Mouse (Mus musculus) CH12.LX (cell line): ENCODE results near the gene Elp6. TPM values are rescaled to one million over a fixed set of nuclear protein-coding genes. Genes with fewer than 3 reads are reported as not detected.

Experiments
- DNase-seq: peaks from one replicate; pipeline ENCODE4 v3.0.0-alpha.2; 2013; ENCODE audit errors: extremely low read depth
- H3K27ac ChIP-seq: 2 replicates; pipeline ENCODE4 v1.5.1; 2012; ENCODE audit warnings: low read depth, mild to moderate bottlenecking, control low read depth, moderate library complexity; ENCODE audit not compliant: insufficient read depth
- H3K27me3 ChIP-seq: replicated peaks from 2 replicates; pipeline ENCODE3; 2012; ENCODE audit warnings: inconsistent platforms
- H3K36me3 ChIP-seq, 2 experiments: replicated peaks in 1 of 2; 2 replicates each; pipeline versions ENCODE3 to v1.6.1; 2012; ENCODE audit warnings: inconsistent platforms in 1 of 2, low read length in 1 of 2, mild to moderate bottlenecking in 1 of 2, mixed read lengths in 1 of 2, moderate library complexity in 1 of 2; ENCODE audit not compliant: control insufficient read depth in 1 of 2, insufficient read depth in 1 of 2
- H3K4me1 ChIP-seq, 2 experiments: 2 replicates each; pipeline ENCODE4 v1.6.1; 2012; ENCODE audit warnings: inconsistent platforms in 1 of 2, moderate library complexity in 1 of 2; ENCODE audit not compliant: insufficient read depth in 2 of 2, control insufficient read depth in 1 of 2
- H3K4me2 ChIP-seq: 2 replicates; pipeline ENCODE4 v1.6.1; 2012; ENCODE audit warnings: low read depth, mild to moderate bottlenecking, control low read depth; ENCODE audit not compliant: poor library complexity, insufficient read depth, severe bottlenecking
- H3K4me3 ChIP-seq, 3 experiments: fragments of 150-350 bp in 1 of 3; sonication (generic) in 1 of 3; replicated peaks in 1 of 3; 2 replicates each; pipeline versions ENCODE3 to v1.5.1; 2011 to 2012; ENCODE audit warnings: low read depth in 2 of 3, low read length in 2 of 3, mild to moderate bottlenecking in 2 of 3, moderate library complexity in 2 of 3, control low read depth in 1 of 3, improper control_type of control experiment in 1 of 3, inconsistent platforms in 1 of 3, mixed read lengths in 1 of 3; ENCODE audit not compliant: poor library complexity in 1 of 3
- H3K79me2 ChIP-seq: replicated peaks from 2 replicates; pipeline ENCODE4 v1.6.1; 2012; ENCODE audit warnings: mild to moderate bottlenecking, moderate library complexity; ENCODE audit not compliant: control insufficient read depth, poor library complexity, insufficient read depth, severe bottlenecking; ENCODE audit errors: extremely low read depth
- H3K9ac ChIP-seq: 2 replicates; pipeline ENCODE4 v1.6.1; 2012; ENCODE audit warnings: low read depth, mild to moderate bottlenecking, control low read depth, moderate library complexity; ENCODE audit not compliant: insufficient read depth
- H3K9me3 ChIP-seq: replicated peaks from 2 replicates; pipeline ENCODE3; 2012; ENCODE audit warnings: low read length, inconsistent platforms, mixed read lengths
- BHLHE40 ChIP-seq: IDR thresholded peaks from 2 replicates; pipeline ENCODE4 v1.6.1; 2011; ENCODE audit warnings: mild to moderate bottlenecking, low read depth, low read length, improper control_type of control experiment
- CHD1 ChIP-seq: IDR thresholded peaks from 2 replicates; pipeline ENCODE4 v1.6.1; 2012; ENCODE audit warnings: low read depth, low read length, improper control_type of control experiment, inconsistent platforms
- E2F4 ChIP-seq: IDR thresholded peaks from 2 replicates; pipeline ENCODE4 v1.6.1; 2011; ENCODE audit warnings: low read depth, low read length, improper control_type of control experiment; ENCODE audit not compliant: insufficient replicate concordance
- EP300 ChIP-seq: IDR thresholded peaks from 2 replicates; pipeline ENCODE4 v1.6.1; 2011; ENCODE audit warnings: low read length, improper control_type of control experiment
- ETS1 ChIP-seq: conservative IDR thresholded peaks from 2 replicates; pipeline ENCODE4 v1.6.1; 2012; ENCODE audit warnings: low read depth, mild to moderate bottlenecking, inconsistent platforms, low read length, improper control_type of control experiment, moderate library complexity
- GABPA ChIP-seq: IDR thresholded peaks from 2 replicates; pipeline ENCODE4 v1.6.1; 2012; ENCODE audit warnings: low read depth, low read length, improper control_type of control experiment, inconsistent platforms; ENCODE audit not compliant: insufficient replicate concordance
- HCFC1 ChIP-seq: IDR thresholded peaks from 2 replicates; pipeline ENCODE4 v1.6.1; 2012; ENCODE audit warnings: low read depth, mild to moderate bottlenecking, inconsistent platforms, low read length, improper control_type of control experiment
- IRF4 ChIP-seq: IDR thresholded peaks from 2 replicates; pipeline ENCODE4 v1.6.1; 2014; ENCODE audit warnings: low read depth, mild to moderate bottlenecking, inconsistent platforms, low read length, improper control_type of control experiment
- JUN ChIP-seq: IDR thresholded peaks from 2 replicates; pipeline ENCODE4 v1.6.1; 2011; ENCODE audit warnings: low read depth, mild to moderate bottlenecking, low read length, improper control_type of control experiment, moderate library complexity; ENCODE audit not compliant: insufficient read depth
- JUND ChIP-seq: conservative IDR thresholded peaks from 2 replicates; pipeline ENCODE4 v1.6.1; 2011; ENCODE audit warnings: low read depth, low read length, improper control_type of control experiment
- MAX ChIP-seq: IDR thresholded peaks from 2 replicates; pipeline ENCODE4 v1.6.1; 2011; ENCODE audit warnings: low read length, improper control_type of control experiment
- MAZ ChIP-seq: IDR thresholded peaks from 2 replicates; pipeline ENCODE4 v1.6.1; 2012; ENCODE audit warnings: low read depth, mild to moderate bottlenecking, inconsistent platforms, low read length, improper control_type of control experiment, moderate library complexity
- MEF2A ChIP-seq: IDR thresholded peaks from 2 replicates; pipeline ENCODE4 v1.6.1; 2014; ENCODE audit warnings: low read depth, mild to moderate bottlenecking, inconsistent platforms, low read length, improper control_type of control experiment, borderline replicate concordance
- MYC ChIP-seq: IDR thresholded peaks from 2 replicates; pipeline ENCODE4 v1.6.1; 2011; ENCODE audit warnings: low read depth, mild to moderate bottlenecking, improper control_type of control experiment, low read length
- POLR2A ChIP-seq: IDR thresholded peaks from 2 replicates; pipeline ENCODE4 v1.6.1; 2011; ENCODE audit warnings: low read depth, mild to moderate bottlenecking, improper control_type of control experiment, low read length
- POLR2AphosphoS2 ChIP-seq: IDR thresholded peaks from 2 replicates; pipeline ENCODE4 v1.6.1; 2011; ENCODE audit warnings: low read depth, low read length, improper control_type of control experiment
- SIN3A ChIP-seq: IDR thresholded peaks from 2 replicates; pipeline ENCODE4 v1.6.1; 2012; ENCODE audit warnings: low read length, improper control_type of control experiment, inconsistent platforms
- SMC3 ChIP-seq: IDR thresholded peaks from 2 replicates; pipeline ENCODE4 v1.6.1; 2011; ENCODE audit warnings: low read depth, low read length, improper control_type of control experiment
- TBP ChIP-seq: conservative IDR thresholded peaks from 2 replicates; pipeline ENCODE4 v1.6.1; 2011; ENCODE audit warnings: low read depth, low read length, improper control_type of control experiment
- TCF12 ChIP-seq: IDR thresholded peaks from 2 replicates; pipeline ENCODE4 v1.6.1; 2014; ENCODE audit warnings: low read depth, mild to moderate bottlenecking, inconsistent platforms, low read length, improper control_type of control experiment
- UBTF ChIP-seq: IDR thresholded peaks from 2 replicates; pipeline ENCODE4 v1.6.1; 2012; ENCODE audit warnings: low read depth, mild to moderate bottlenecking, inconsistent platforms, low read length, improper control_type of control experiment, moderate library complexity
- USF1 ChIP-seq: IDR thresholded peaks from 2 replicates; pipeline ENCODE4 v1.6.1; 2014; ENCODE audit warnings: low read depth, mild to moderate bottlenecking, inconsistent platforms, low read length, improper control_type of control experiment
- ZMIZ1 ChIP-seq: IDR thresholded peaks from 2 replicates; pipeline ENCODE4 v1.6.1; 2012; ENCODE audit warnings: low read depth, mild to moderate bottlenecking, inconsistent platforms, low read length, improper control_type of control experiment
- dilution Hi-C: fragments of 300-500 bp; cut with MboI; formaldehyde crosslinking; loops from 2 replicates; pipeline ENCODE4 v1.14.3; 2020; ENCODE audit warnings: low sequenced_read_pairs; ENCODE audit not compliant: extremely low pct_unique_long_range_greater_than_20kb, extremely low pct_ligation_motif_present
- in situ Hi-C: fragments of 300-500 bp; cut with MboI; formaldehyde crosslinking; loops from 3 replicates; pipeline ENCODE4 v1.14.3; 2019; ENCODE audit warnings: low sequenced_read_pairs, low pct_ligation_motif_present, low pct_unique_long_range_greater_than_20kb, mixed read lengths
- polyA plus RNA-seq: library from polyadenylated mRNA; unstranded; fragments of >175 nt; gene quantifications from 2 replicates; pipeline ENCODE4 v1.2.1, GENCODE M21; 2012; ENCODE audit warnings: low read depth; ENCODE audit not compliant: insufficient read length
- total RNA-seq, 2 experiments: library from RNA; depleted of rRNA; stranded (reverse); fragments of 300-350 nt in 1 of 2; fragments of >200 nt in 1 of 2; gene quantifications; 2 replicates each; pipeline ENCODE4 v1.2.3; 2012 to 2014

Gene Elp6
- total and polyA plus RNA-seq, 3 experiments, result 24.2 to 44.7 (median 35.4) TPM

- no peak for TF ChIP-seq TCF12
- peaks cover 24 to 34% of the 10 kb centered on the region in 2 experiments for H3K36me3 ChIP-seq
- no peak overlapping the region for H3K9ac ChIP-seq
- no peak for DNase-seq
- dilution Hi-C loops, result no loop called here
- in situ Hi-C loops, result no loop called here
- H3K9me3 ChIP-seq, result no peaks in the 10 kb centered on the region
- H3K4me1 ChIP-seq, result no peaks in the 10 kb centered on the region
- H3K4me3 ChIP-seq, result no peak overlapping the region
- H3K27ac ChIP-seq, result no peak overlapping the region
- no peaks in the 10 kb centered on the region for H3K79me2 ChIP-seq
- H3K27me3 ChIP-seq, result no peaks in the 10 kb centered on the region
- H3K4me2 ChIP-seq, result no peak overlapping the region
Observed at GRCm38 (mm10) chr9:110324181-110324580, 19.2 kb downstream of the Elp6 start.

- in situ Hi-C loops, result no loop called here
- H3K4me3 ChIP-seq, result no peak overlapping the region
- no peak overlapping the region for H3K27ac ChIP-seq
- dilution Hi-C loops, result no loop called here
- TF ChIP-seq BHLHE40 (no peak), USF1 (no peak), IRF4 (no peak), GABPA (no peak), JUND (no peak), E2F4 (no peak), CHD1 (no peak), POLR2A (no peak), ZMIZ1 (no peak), MYC (no peak), SIN3A (no peak)
- H3K36me3 ChIP-seq, result peaks cover under 1 to 2% of the 10 kb centered on the region in 2 experiments
- H3K9ac ChIP-seq, result no peak overlapping the region
- H3K4me1 ChIP-seq, result peaks cover 0 to 4% of the 10 kb centered on the region in 2 experiments; a peak in 3 of 4 replicates
- peaks cover 3% of the 10 kb centered on the region for H3K9me3 ChIP-seq
- no peaks in the 10 kb centered on the region for H3K79me2 ChIP-seq
- H3K27me3 ChIP-seq, result no peaks in the 10 kb centered on the region
- DNase-seq, result no peak
- no peak overlapping the region for H3K4me2 ChIP-seq
Observed at GRCm38 (mm10) chr9:110328178-110328577, 23.2 kb downstream of the Elp6 start.

- Histone ChIP-seq H3K27ac (no peak overlapping the region), H3K79me2 (0 out of 2 replicates have a peak, but pooled peaks cover 3% of the 10 kb centered on the region), H3K4me1 (peaks cover 0 to 7% of the 10 kb centered on the region in 2 experiments; a peak in 3 of 4 replicates), H3K4me2 (no peak overlapping the region), H3K9me3 (peaks cover 3% of the 10 kb centered on the region), H3K9ac (no peak overlapping the region), H3K36me3 (no peaks in the 10 kb centered on the region), H3K4me3 (no peak overlapping the region), H3K27me3 (no peaks in the 10 kb centered on the region)
- no peak for TF ChIP-seq SMC3
- TF ChIP-seq GABPA, result no peak
- no peak for TF ChIP-seq MAX
- TF ChIP-seq JUN, result no peak
- no peak for TF ChIP-seq ETS1
- TF ChIP-seq IRF4, result no peak
- TF ChIP-seq MAZ, result no peak
- no peak for TF ChIP-seq MEF2A
- no peak for TF ChIP-seq POLR2AphosphoS2
- TF ChIP-seq EP300, result no peak
- TF ChIP-seq TBP, result no peak
- TF ChIP-seq UBTF, result no peak
- no peak for TF ChIP-seq HCFC1
- in situ Hi-C loops, result no loop called here
- no peak for DNase-seq
- dilution Hi-C loops, result no loop called here
Observed at GRCm38 (mm10) chr9:110328946-110329630, 24.1 kb downstream of the Elp6 start.
